Mouse (Mus musculus): ENCODE data around the gene Ywhab.

Gene Ywhab

GRCm38 (mm10) chr2:164009227-164009626 lies 14.5 kb downstream of the Ywhab start:
- peak; percentile 43 for DNase-seq (ENCODE audit: low read depth, low spot score)

GRCm38 (mm10) chr2:164010496-164010895 lies 15.7 kb downstream of the Ywhab start:
- no peak for DNase-seq (ENCODE audit: low read depth, low spot score)

- DNase-seq (ENCODE audit: low read depth, low spot score): no peak
Observed at GRCm38 (mm10) chr2:164010944-164011343, 16.2 kb downstream of the Ywhab start.

GRCm38 (mm10) chr2:164015304-164015703 lies 20.5 kb downstream of the Ywhab start:
- DNase-seq (ENCODE audit: low read depth, low spot score): no peak

- no peak for DNase-seq (ENCODE audit: low read depth, low spot score)
Observed at GRCm38 (mm10) chr2:164018910-164019309, 24.1 kb downstream of the Ywhab start.

GRCm38 (mm10) chr2:164019943-164020342 lies 25.2 kb downstream of the Ywhab start:
- DNase-seq (ENCODE audit: low read depth, low spot score): no peak

- no peak for DNase-seq (ENCODE audit: low read depth, low spot score)
Observed at GRCm38 (mm10) chr2:164022104-164022503, 27.3 kb downstream of the Ywhab start.

- no peak for DNase-seq (ENCODE audit: low read depth, low spot score)
Observed at GRCm38 (mm10) chr2:164025150-164025549, 30.4 kb downstream of the Ywhab start, which contains the start of gene Pabpc1l. Pabpc1l (plus strand) TSS chr2:164025450.

- DNase-seq (ENCODE audit: low read depth, low spot score): no peak
Observed at GRCm38 (mm10) chr2:164031147-164031546, 36.4 kb downstream of the Ywhab start.

- no peak for DNase-seq (ENCODE audit: low read depth, low spot score)
Observed at GRCm38 (mm10) chr2:164032973-164033372, 38.2 kb downstream of the Ywhab start.

GRCm38 (mm10) chr2:164036520-164037019 lies 41.8 kb downstream of the Ywhab start:
- no peak for DNase-seq (ENCODE audit: low read depth, low spot score)

- no peak for DNase-seq (ENCODE audit: low read depth, low spot score)
Observed at GRCm38 (mm10) chr2:164038407-164039028, 43.8 kb downstream of the Ywhab start.

- DNase-seq (ENCODE audit: low read depth, low spot score): peak; percentile 18
Observed at GRCm38 (mm10) chr2:164040949-164041348, 46.2 kb downstream of the Ywhab start.

- DNase-seq (ENCODE audit: low read depth, low spot score): no peak
Observed at GRCm38 (mm10) chr2:164041523-164041922, 46.8 kb downstream of the Ywhab start.

GRCm38 (mm10) chr2:164047197-164047690 lies 52.5 kb downstream of the Ywhab start:
- DNase-seq (ENCODE audit: low read depth, low spot score): no peak

GRCm38 (mm10) chr2:164053767-164054166 lies 59.0 kb downstream of the Ywhab start:
- peak; percentile 63 for DNase-seq (ENCODE audit: low read depth, low spot score)

GRCm38 (mm10) chr2:164054671-164055070 lies 59.9 kb downstream of the Ywhab start:
- DNase-seq (ENCODE audit: low read depth, low spot score): no peak

GRCm38 (mm10) chr2:164059634-164060235 lies 65.0 kb downstream of the Ywhab start:
- DNase-seq (ENCODE audit: low read depth, low spot score): no peak

Data from skeletal muscle tissue, adult 2 months (tissue).